Mouse (Mus musculus): ENCODE results near the gene Otulinl. TPM values are rescaled to one million over a fixed set of nuclear protein-coding genes. Genes with fewer than 3 reads are reported as not detected.

The Otulinl gene
- polyA plus RNA-seq, 1 experiment from 2014 or later: 5.3 TPM

DNA sequence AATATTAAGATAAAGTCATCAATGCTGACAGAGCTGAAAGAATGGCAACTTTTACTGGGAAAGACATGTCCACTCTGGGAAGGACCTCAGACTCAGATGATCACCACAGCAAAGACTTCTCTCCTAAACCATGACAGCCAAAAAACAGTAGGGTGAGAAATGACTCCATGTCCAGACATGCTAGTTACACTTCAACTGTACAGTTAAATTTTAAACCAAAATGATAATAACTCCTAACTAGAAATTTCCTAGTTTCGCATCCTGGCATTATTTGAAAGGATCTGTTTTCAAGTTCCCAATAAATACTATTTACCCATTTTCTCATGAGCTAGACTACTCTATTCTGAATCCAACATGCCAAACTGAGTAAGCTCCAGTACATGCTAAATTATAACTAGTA, 55.1 kb downstream of the Otulinl start:
- Histone ChIP-seq H3K9me3 (replicated peaks) (no peaks in the 10 kb centered on the region), H3K27me3 (no peaks in the 10 kb centered on the region), H3K4me1 (replicated peaks) (peaks cover 66% of the 10 kb centered on the region), H3K9ac (no peak overlapping the region), H3K4me2 (no peak overlapping the region), H3K36me3 (peaks cover 9% of the 10 kb centered on the region; the same call in 1 of the 2 replicates), H3K4me3 (no peak overlapping the region), H3K27ac (no peak overlapping the region)
- no peak for ATAC-seq (replicated peaks; ENCODE audit: insufficient number of reproducible peaks, insufficient read depth, low FRiP score, low read depth)
- WGBS: 86% methylated on average over 1 of the region's 1 CpGs

DNA sequence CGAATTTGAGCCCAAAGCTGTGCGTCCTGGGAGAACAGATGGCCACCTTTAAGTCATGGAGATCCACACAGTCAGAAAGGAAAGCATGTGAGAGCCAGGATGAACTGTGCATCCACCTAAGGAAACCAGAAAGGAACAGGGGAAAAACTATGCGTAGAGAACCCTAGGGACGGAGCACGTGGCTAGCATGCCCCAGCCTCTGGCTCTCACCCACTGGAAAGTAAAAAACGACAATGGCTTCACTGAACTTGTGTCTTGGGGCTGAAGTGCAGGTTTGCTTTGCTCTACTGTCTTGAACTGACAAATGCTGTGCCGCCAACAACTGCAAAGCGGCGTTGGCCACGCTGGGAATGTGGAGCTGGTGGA, 55.5 kb downstream of the Otulinl start:
- no peak overlapping the region for H3K4me2 ChIP-seq
- WGBS: 72% methylated on average over 10 of the region's 10 CpGs
- no peak overlapping the region for H3K9ac ChIP-seq
- H3K9me3 ChIP-seq (replicated peaks): no peaks in the 10 kb centered on the region
- peak overlapping the region; percentile 54; the same call in 1 of the 2 replicates for H3K27ac ChIP-seq
- peaks cover 9% of the 10 kb centered on the region; the same call in 1 of the 2 replicates for H3K36me3 ChIP-seq
- no peak overlapping the region for H3K4me3 ChIP-seq
- H3K27me3 ChIP-seq: no peaks in the 10 kb centered on the region
- peaks cover 68% of the 10 kb centered on the region for H3K4me1 ChIP-seq (replicated peaks)
- ATAC-seq (replicated peaks; ENCODE audit: insufficient number of reproducible peaks, insufficient read depth, low FRiP score, low read depth): no peak

DNA sequence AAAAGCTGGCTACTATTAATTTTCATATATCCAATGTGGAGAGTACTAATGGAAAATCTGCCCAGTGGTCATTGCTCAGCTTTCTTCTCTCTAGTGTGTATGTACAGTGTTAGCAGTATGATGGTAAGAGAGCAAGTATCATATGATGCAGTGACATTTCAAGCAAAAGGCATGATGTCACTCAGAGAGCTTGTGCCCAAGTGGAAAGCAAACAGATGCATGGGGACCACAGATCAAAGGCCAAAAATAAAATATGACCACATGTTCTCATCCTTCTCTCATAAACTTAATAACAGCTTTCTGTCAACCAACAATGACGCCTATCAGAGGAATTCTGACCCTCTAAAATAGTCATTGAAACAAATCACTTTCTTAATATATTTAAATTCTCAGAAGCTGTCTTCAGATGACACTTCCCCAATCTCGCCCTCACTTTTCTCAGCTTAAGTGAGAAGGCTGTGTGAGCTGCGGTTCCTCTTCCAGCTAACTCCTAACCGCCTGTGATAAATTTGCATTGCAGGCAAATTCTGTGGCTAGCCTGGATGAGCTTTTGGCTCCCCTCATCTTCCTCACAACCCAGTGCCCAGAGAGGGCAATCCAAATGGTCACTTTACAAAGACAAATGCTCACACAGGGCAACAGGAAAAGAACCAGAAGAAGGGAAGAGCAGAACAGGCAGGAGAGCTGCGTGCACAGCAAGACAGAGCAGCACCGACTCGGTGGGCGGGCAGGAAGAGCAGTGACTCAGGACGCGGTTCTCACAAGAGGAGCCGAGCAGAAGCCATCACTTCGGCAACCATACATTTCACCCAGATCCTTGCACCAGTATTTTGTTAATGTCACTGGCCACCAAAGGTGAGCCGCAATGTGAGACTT, 56.1 kb downstream of the Otulinl start:
- Histone ChIP-seq H3K36me3 (peaks cover 9% of the 10 kb centered on the region; the same call in 1 of the 2 replicates), H3K27ac (peak overlapping the region; percentile 54; the same call in 1 of the 2 replicates), H3K4me1 (replicated peaks) (peaks cover 69% of the 10 kb centered on the region), H3K9ac (no peak overlapping the region), H3K4me2 (no peak overlapping the region), H3K9me3 (replicated peaks) (no peaks in the 10 kb centered on the region), H3K4me3 (no peak overlapping the region), H3K27me3 (no peaks in the 10 kb centered on the region)
- no peak for ATAC-seq (replicated peaks; ENCODE audit: insufficient number of reproducible peaks, insufficient read depth, low FRiP score, low read depth)
- 77% methylated on average over 13 of the region's 13 CpGs for WGBS

DNA sequence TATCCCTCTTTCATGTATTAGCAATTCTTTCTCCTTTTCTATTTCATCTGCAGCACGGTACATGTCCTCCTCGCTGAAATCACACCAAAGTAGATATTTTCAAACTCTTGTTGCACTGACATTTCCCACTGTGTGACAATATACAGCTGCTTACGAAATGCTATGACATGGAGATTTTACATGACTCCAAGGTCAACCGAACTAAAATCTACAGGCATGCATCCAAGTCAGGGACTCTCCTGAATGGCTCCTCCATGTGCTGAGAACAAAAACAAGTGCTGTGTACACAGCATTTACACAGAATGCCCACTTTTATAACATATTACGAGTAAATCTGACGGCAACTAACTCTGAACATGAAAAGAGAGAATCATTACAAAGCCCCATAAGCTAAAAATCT, 58.1 kb downstream of the Otulinl start:
- peaks cover 9% of the 10 kb centered on the region; the same call in 1 of the 2 replicates for H3K36me3 ChIP-seq
- WGBS: 73% methylated on average over 6 of the region's 6 CpGs
- no peak overlapping the region for H3K4me2 ChIP-seq
- no peaks in the 10 kb centered on the region for H3K27me3 ChIP-seq
- ATAC-seq (replicated peaks; ENCODE audit: insufficient number of reproducible peaks, insufficient read depth, low FRiP score, low read depth): no peak
- H3K27ac ChIP-seq: no peak overlapping the region
- H3K9ac ChIP-seq: no peak overlapping the region
- no peak overlapping the region for H3K4me3 ChIP-seq
- peaks cover 65% of the 10 kb centered on the region for H3K4me1 ChIP-seq (replicated peaks)
- no peaks in the 10 kb centered on the region for H3K9me3 ChIP-seq (replicated peaks)

DNA sequence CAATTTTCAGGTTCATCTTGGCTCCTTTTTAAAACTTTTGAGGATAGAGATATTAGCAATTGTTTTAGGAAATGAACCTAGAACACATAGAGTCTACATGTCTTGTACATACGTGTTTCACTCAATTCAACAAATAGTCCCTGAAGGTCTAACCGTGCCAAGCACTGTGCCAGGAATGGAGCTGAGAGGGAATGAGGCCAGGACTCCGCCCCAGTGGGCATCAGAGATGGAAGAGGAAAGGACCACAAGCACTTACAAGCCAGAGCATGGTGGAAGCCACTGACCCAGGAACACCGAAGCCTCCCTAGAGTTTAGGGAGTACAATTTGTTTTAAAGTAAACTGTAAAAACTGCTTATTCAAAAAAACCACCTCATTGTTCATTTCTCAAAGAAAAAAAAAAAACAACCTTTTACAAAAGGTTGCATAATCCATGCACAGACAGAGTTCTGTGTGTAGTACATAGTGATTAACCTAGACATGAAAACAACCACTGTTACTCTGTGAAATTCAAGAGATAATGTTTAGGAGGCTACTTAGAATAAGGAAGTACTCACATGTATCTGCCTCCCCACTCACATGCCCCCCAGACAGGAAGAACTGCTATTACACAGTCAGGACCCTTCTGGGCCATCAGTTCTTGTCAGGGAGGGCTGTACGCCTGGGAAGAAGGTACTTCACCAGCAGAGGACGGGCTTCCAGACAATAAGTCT, 60.7 kb downstream of the Otulinl start:
- Histone ChIP-seq H3K9me3 (replicated peaks) (no peaks in the 10 kb centered on the region), H3K4me1 (replicated peaks) (peaks cover 50% of the 10 kb centered on the region), H3K9ac (no peak overlapping the region), H3K27ac (peak overlapping the region; percentile 17; the same call in 1 of the 2 replicates), H3K4me3 (no peak overlapping the region), H3K27me3 (no peaks in the 10 kb centered on the region), H3K36me3 (peaks cover 18% of the 10 kb centered on the region), H3K4me2 (no peak overlapping the region)
- ATAC-seq (replicated peaks; ENCODE audit: insufficient number of reproducible peaks, insufficient read depth, low FRiP score, low read depth): no peak
- 78% methylated on average over 6 of the region's 6 CpGs for WGBS

DNA sequence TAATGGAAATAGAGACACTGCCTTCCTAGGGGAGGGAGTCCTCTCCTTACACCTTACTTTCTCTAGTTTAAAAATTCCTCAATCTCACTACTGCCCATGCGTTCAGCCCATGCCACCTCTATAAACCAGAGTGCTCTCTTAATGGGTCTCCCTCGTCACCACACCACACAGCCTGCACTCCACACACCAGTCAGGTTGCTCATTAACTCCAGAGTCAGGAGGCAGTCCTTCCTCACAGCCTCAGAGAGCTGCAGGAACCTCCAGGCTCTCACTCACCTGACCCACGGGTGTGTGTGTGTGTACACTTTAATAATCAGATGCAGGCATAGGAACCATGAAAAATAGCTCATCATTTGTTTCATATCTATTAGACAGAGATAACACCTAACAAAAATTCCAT, 61.7 kb downstream of the Otulinl start:
- ATAC-seq (replicated peaks; ENCODE audit: insufficient number of reproducible peaks, insufficient read depth, low FRiP score, low read depth): no peak
- Histone ChIP-seq H3K4me2 (no peak overlapping the region), H3K4me1 (replicated peaks) (peaks cover 40% of the 10 kb centered on the region), H3K36me3 (peaks cover 21% of the 10 kb centered on the region), H3K27me3 (no peaks in the 10 kb centered on the region), H3K4me3 (no peak overlapping the region), H3K27ac (peak overlapping the region; percentile 81), H3K9me3 (replicated peaks) (no peaks in the 10 kb centered on the region), H3K9ac (no peak overlapping the region)
- WGBS: 66% methylated on average over 3 of the region's 3 CpGs

DNA sequence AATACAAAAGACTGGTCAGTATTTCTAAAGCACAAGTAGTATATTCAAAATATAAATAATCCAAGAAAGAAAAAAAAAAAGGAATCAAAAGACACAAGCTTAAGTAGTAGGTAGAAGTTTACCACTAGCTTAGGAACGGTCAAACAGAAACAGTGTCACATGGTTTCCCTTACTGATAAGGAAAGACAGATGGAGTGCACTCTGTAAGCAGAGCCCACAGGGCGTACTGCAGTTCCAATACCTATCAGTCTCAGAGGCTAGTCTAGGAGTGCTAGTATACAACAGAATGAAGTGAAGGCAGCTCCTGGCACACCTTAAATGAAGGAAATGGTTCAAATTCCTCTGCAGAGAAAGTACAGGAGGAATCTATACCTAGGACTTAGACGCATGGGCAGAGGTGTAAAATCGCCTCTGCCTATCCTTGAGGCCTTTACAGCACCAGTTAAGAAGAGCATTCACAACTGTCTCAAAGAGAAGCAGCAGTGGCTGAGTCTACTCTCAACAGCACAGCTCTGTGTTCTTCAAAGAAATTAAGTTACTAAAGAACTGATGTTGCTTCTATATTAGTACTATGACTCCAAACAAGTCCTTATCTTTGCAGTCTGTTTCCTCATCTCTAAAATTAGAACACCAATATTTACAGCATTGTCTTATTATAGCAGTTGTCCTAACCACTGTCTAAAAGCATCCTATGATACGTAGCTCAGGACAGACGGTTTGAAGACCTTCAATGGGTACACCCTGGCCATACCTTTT, 62.4 kb downstream of the Otulinl start:
- Histone ChIP-seq H3K4me3 (no peak overlapping the region), H3K9me3 (replicated peaks) (no peaks in the 10 kb centered on the region), H3K4me2 (0 out of 2 replicates have a peak overlapping the region, but pooled peaks have one; percentile 6), H3K9ac (0 out of 2 replicates have a peak overlapping the region, but pooled peaks have one; percentile 34), H3K27me3 (no peaks in the 10 kb centered on the region), H3K27ac (peak overlapping the region; percentile 81), H3K36me3 (peaks cover 22% of the 10 kb centered on the region), H3K4me1 (replicated peaks) (peaks cover 33% of the 10 kb centered on the region)
- ATAC-seq (replicated peaks; ENCODE audit: insufficient number of reproducible peaks, insufficient read depth, low FRiP score, low read depth): peak; percentile 71
- WGBS: 40% methylated on average over 6 of the region's 6 CpGs

DNA sequence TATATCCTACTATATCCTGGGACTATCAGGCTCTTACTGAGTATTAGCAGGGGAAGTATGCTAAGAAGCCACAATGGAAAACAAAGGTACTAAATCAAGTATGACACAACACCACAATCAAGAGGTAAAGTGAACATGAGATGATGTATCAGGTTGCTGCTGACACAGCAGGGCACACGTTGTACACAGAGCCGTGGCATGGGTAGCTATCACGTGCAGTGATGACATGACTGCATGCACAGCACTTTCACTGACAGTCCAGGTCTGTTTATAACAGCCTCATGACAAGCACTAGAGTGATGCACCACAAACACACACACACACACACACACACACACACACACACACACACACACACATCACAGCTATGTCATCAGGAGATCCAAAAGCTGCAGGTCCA, 64.2 kb downstream of the Otulinl start:
- ATAC-seq (replicated peaks; ENCODE audit: insufficient number of reproducible peaks, insufficient read depth, low FRiP score, low read depth): no peak
- WGBS: 75% methylated on average over 3 of the region's 3 CpGs

DNA sequence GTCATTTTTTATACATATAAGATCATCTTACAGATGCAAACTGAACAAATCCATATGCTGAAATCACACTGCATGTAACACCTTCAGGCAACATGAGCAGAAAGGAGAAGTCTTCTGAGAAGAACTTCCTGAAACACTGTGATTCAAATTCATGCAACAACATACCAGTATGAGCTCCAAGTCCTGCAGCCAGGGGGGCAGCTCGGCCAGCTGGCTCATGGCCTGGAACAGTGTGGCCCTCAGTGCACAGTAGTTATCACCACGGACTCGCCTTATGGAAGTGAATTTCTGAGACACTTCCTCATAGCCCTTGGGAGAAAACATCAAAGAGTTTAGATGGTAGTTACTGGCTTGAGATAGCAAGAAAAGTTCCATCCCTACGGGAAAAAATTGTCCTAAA, 65.2 kb downstream of the Otulinl start:
- Histone ChIP-seq H3K9me3 (replicated peaks) (no peaks in the 10 kb centered on the region), H3K36me3 (peaks cover 21% of the 10 kb centered on the region), H3K4me1 (replicated peaks) (peaks cover 23% of the 10 kb centered on the region), H3K4me2 (no peak overlapping the region), H3K27ac (peak overlapping the region; percentile 16; the same call in 1 of the 2 replicates), H3K4me3 (no peak overlapping the region), H3K9ac (no peak overlapping the region), H3K27me3 (no peaks in the 10 kb centered on the region)
- 45% methylated on average over 4 of the region's 4 CpGs for WGBS
- no peak; the same call in 1 of the 2 replicates for ATAC-seq (replicated peaks; ENCODE audit: insufficient number of reproducible peaks, insufficient read depth, low FRiP score, low read depth)

More for the DNA sequence above, 64.2 kb downstream of the Otulinl start:
- H3K4me1 ChIP-seq (replicated peaks): peaks cover 24% of the 10 kb centered on the region
- H3K36me3 ChIP-seq: peaks cover 13% of the 10 kb centered on the region
- no peak overlapping the region for H3K4me2 ChIP-seq
- no peak overlapping the region for H3K4me3 ChIP-seq
- no peak overlapping the region for H3K27ac ChIP-seq
- no peak overlapping the region for H3K9ac ChIP-seq
- H3K27me3 ChIP-seq: no peaks in the 10 kb centered on the region
- no peaks in the 10 kb centered on the region for H3K9me3 ChIP-seq (replicated peaks)

DNA sequence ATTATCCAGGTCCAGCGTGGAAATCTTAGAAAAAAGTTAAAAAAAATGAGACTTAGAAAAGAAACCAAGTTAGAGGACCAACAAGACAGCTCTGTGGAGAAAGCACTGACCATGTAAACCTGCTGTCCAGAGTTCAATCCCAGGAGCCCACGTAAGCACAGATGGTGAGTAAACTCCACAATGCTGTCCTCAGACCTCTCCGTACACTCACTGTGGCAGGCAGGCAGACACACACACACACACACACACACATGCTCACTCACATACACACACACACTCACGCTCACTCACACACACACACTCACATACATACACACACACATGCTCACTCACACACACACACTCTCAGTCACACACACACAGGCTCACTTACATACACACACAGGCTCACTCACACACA, 68.1 kb downstream of the Otulinl start:
- Histone ChIP-seq H3K9me3 (replicated peaks) (no peaks in the 10 kb centered on the region), H3K4me3 (no peak overlapping the region), H3K27ac (no peak overlapping the region), H3K4me2 (no peak overlapping the region), H3K27me3 (no peaks in the 10 kb centered on the region), H3K9ac (no peak overlapping the region), H3K36me3 (peaks cover 42% of the 10 kb centered on the region), H3K4me1 (replicated peaks) (peaks cover 6% of the 10 kb centered on the region)
- ATAC-seq (replicated peaks; ENCODE audit: insufficient number of reproducible peaks, insufficient read depth, low FRiP score, low read depth): no peak
- 85% methylated on average over 4 of the region's 4 CpGs for WGBS

Measured in heart, embryonic 15.5 days (tissue).